10 mouse cellular contexts compared by ENCODE assay signal in the genomic region with DNA sequence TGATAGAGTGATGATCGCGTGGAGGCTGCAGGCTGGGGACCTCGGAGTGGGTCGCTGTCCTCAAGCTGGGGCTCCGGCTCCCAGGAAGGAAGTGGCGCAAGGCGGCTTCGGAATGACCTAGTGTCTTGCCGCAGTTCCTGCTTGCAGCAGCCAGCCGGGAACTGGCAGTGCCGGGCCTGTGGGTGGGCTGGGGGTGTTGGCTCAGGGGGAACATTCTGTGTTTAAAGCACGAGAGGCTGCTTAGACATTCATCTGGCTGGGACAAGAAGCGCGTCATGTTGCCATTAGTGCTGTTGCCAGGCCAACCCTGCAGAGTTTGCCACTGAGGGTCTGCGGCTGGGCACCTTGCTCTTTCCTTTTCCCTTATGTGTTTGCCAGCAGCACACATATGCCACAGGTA.
DNase-seq lines count a peak whose midpoint lies in the region; ATAC-seq lines count a peak whose summit lies in the region.
"Had no signal": no experiment of that assay in that cellular context is flagged by ENCODE, and none has a peak within 500 bp of the region (broad histone marks: within the 10 kb centered on the region; RNA-seq: fewer than 3 reads in every experiment).

No protein-coding gene starts in this region.

- WGBS in forebrain, embryonic 13.5 days: 8% methylated on average over 15 of the region's 15 CpGs
- WGBS in midbrain, embryonic 16.5 days: 17% methylated on average over 15 of the region's 15 CpGs

- ATAC-seq in forebrain, embryonic 13.5 days: peak; percentile 67
- peak; percentile 70 for ATAC-seq in granulocyte monocyte progenitor cell, adult 5-6 weeks (replicated peaks; ENCODE audit: poor library complexity, severe bottlenecking)
- peak; percentile 55 for ATAC-seq in midbrain, embryonic 16.5 days
- ATAC-seq in monocyte, adult 5-6 weeks (replicated peaks; ENCODE audit: insufficient number of reproducible peaks, low FRiP score, low TSS enrichment, poor library complexity, severe bottlenecking): no peak

- H3K27ac ChIP-seq in forebrain, embryonic 13.5 days: peak overlapping the region; percentile 59; the same call in 1 of the 2 replicates
- peak overlapping the region; percentile 81 for H3K27ac ChIP-seq in midbrain, embryonic 16.5 days (ENCODE audit: low read length)
- H3K27ac ChIP-seq: limb, embryonic 15.5 days had no signal

- intact Hi-C loops in left cerebral cortex, postnatal 4 days (cut with DNase I): no loop called here
- intact Hi-C loops in gastrocnemius, postnatal 14 days (cut with DNase I; ENCODE audit: low total_unique reads): no loop called here

- peaks cover 65% of the 10 kb centered on the region for H3K4me1 ChIP-seq in forebrain, embryonic 13.5 days
- peaks cover 44% of the 10 kb centered on the region for H3K4me1 ChIP-seq in midbrain, embryonic 16.5 days (ENCODE audit: control insufficient read depth, insufficient read depth, low read length)

- H3K4me3 ChIP-seq in forebrain, embryonic 13.5 days: no peak overlapping the region
- no peak overlapping the region for H3K4me3 ChIP-seq in midbrain, embryonic 16.5 days (ENCODE audit: low read depth, low read length)
- H3K4me3 ChIP-seq: erythroblast, embryonic 14.5 days; limb, embryonic 15.5 days had no signal

- H3K9me3 ChIP-seq in forebrain, embryonic 13.5 days (replicated peaks): no peaks in the 10 kb centered on the region
- H3K9me3 ChIP-seq in midbrain, embryonic 16.5 days (replicated peaks; ENCODE audit: control insufficient read depth, low read length, poor library complexity, severe bottlenecking): no peaks in the 10 kb centered on the region
- H3K9me3 ChIP-seq: limb, embryonic 15.5 days had no signal

- peaks cover 52% of the 10 kb centered on the region for H3K27me3 ChIP-seq in forebrain, embryonic 13.5 days
- no peaks in the 10 kb centered on the region for H3K27me3 ChIP-seq in midbrain, embryonic 16.5 days (ENCODE audit: control insufficient read depth, insufficient read depth, low read depth, low read length)
- H3K27me3 ChIP-seq: limb, embryonic 15.5 days had no signal

- H3K4me2 ChIP-seq in forebrain, embryonic 13.5 days: peak overlapping the region; percentile 53
- peak overlapping the region; percentile 46 for H3K4me2 ChIP-seq in midbrain, embryonic 16.5 days (ENCODE audit: low read length)
- H3K4me2 ChIP-seq: limb, embryonic 15.5 days had no signal

- H3K36me3 ChIP-seq in forebrain, embryonic 13.5 days (ENCODE audit: poor library complexity, severe bottlenecking): no peaks in the 10 kb centered on the region
- H3K36me3 ChIP-seq in midbrain, embryonic 16.5 days (ENCODE audit: control insufficient read depth, insufficient read depth, low read length): no peaks in the 10 kb centered on the region
- H3K36me3 ChIP-seq: limb, embryonic 15.5 days had no signal

- peak overlapping the region; percentile 45 for H3K9ac ChIP-seq in forebrain, embryonic 13.5 days
- peak overlapping the region; percentile 27 for H3K9ac ChIP-seq in midbrain, embryonic 16.5 days (ENCODE audit: low read depth, low read length)
- H3K9ac ChIP-seq: limb, embryonic 15.5 days had no signal

- peak; percentile 56 for DNase-seq in left cerebral cortex, postnatal 4 days
- no peak for DNase-seq in gastrocnemius, postnatal 14 days
- no peak for DNase-seq in embryo, embryonic 10 days (ENCODE audit: low spot score)
- DNase-seq in thymus, postnatal 4 days: no peak
